Mouse (Mus musculus) bone marrow macrophage, adult 2 months (primary cell): Measurements from ENCODE around the gene Trim8.

Experiments used
- CTCF ChIP-seq: IDR thresholded peaks from 2 replicates; pipeline ENCODE4 v1.5.1; 2012; ENCODE audit warnings: low read depth, mild to moderate bottlenecking, low read length, moderate library complexity
- POLR2A ChIP-seq: IDR thresholded peaks from 2 replicates; pipeline ENCODE4 v1.6.1; 2012; ENCODE audit warnings: mild to moderate bottlenecking, low read depth, low read length, borderline replicate concordance

DNA sequence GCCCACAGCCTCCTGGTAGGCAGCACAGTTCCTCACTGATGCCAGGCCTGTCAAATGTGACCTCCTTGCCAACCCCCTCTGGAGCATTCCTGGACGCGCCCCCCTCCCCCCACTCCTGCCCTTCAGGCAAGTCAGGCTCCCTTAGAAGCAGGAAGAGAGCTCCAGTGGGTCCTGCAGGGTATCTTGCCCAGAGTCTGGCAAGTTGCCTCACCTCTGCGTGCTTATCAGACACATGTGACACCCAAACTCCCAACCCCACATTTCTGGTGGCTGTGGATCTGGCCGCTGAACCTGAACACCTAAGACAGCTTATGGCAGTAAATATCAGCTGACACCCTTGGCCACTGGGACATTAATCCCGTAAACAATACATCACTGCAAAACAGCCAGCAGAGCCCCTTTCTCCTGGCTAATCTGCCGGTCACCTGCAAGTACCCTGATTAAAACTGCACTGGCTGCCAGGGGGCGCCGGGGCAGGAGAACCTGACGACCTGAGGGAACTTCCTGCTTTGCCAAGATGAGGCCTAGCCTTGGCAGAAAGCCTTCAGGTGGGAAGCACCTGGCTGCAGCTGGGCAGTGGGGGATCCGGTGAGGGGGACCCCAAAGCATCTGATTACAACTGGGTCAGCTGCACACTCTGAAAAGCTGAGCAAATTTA, 30.7 kb downstream of the Trim8 start:
- TF ChIP-seq CTCF (no peak), POLR2A (no peak)
